Mouse (Mus musculus) spleen, adult 2 months (tissue): ENCODE measurements at regions not wholly inside any gene's neighbourhood (a gene's known extent, or its start where the extent isn't known, plus 50 kb on each side); places are given as distances from the start of the nearest gene placed in this dataset.

Experiments used
- DNase-seq, 2 experiments: peaks; one replicate each; pipeline versions ENCODE4 v3.0.0 to v3.0.0-alpha.2; 2012 to 2021; ENCODE audit warnings: low spot score in 2 of 2, low read depth in 1 of 2
- H3K27ac ChIP-seq: fragments of 200-500 bp; 2 replicates; pipeline ENCODE4 v1.5.1; 2012; ENCODE audit warnings: low read length, inconsistent platforms; ENCODE audit not compliant: insufficient read depth
- H3K27me3 ChIP-seq: fragments of 200-500 bp; 2 replicates; pipeline ENCODE4 v1.6.1; 2012; ENCODE audit warnings: mild to moderate bottlenecking, moderate library complexity, low read length, inconsistent platforms; ENCODE audit not compliant: control insufficient read depth, insufficient read depth
- H3K36me3 ChIP-seq: fragments of 200-500 bp; 2 replicates; pipeline ENCODE4 v1.6.1; 2012; ENCODE audit warnings: mild to moderate bottlenecking, low read length, inconsistent platforms; ENCODE audit not compliant: control insufficient read depth, insufficient read depth
- H3K4me1 ChIP-seq: fragments of 200-500 bp; 2 replicates; pipeline ENCODE4 v1.6.1; 2011; ENCODE audit warnings: inconsistent platforms; ENCODE audit not compliant: control insufficient read depth, insufficient read depth, insufficient read length
- H3K4me3 ChIP-seq: fragments of 200-500 bp; 2 replicates; pipeline ENCODE4 v1.5.1; 2011; ENCODE audit warnings: mild to moderate bottlenecking, inconsistent platforms; ENCODE audit not compliant: insufficient read depth, insufficient read length; ENCODE audit errors: extremely low read depth
- CTCF ChIP-seq: fragments of 200-500 bp; IDR thresholded peaks from 2 replicates; pipeline ENCODE4 v1.5.1; 2011; ENCODE audit warnings: mild to moderate bottlenecking, inconsistent platforms; ENCODE audit not compliant: insufficient read depth, insufficient read length, insufficient replicate concordance; ENCODE audit errors: extremely low read depth
- POLR2A ChIP-seq: fragments of 200-500 bp; IDR thresholded peaks from 2 replicates; pipeline ENCODE4 v1.6.1; 2011; ENCODE audit warnings: low read depth, low read length, inconsistent platforms
- WGBS: fragments of 180-500 bp; shearing (Covaris S2); methylation state at CpG from one replicate; pipeline ENCODE4 v1.1.7; 2018; 5-methylcytosine and 5-hydroxymethylcytosine counted together

DNA sequence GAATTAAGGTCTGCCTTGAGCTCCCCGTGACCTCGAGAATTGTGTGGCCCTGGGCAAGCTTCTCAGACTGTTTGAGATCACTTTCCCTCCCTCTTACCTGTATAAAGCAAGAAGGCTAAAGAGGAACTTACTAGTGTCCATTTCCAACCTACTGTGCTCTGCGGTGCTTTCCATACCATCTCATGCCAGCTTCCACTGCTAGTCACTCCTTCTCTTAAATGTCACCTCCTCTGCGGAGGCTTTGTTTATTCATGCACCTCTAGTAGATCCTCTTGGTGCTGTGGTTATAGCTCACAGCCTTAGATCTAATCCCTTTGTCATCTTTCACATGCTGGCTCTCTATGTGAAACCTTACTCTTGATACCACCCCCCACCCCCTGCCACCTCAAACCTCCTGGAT, 2310.3 kb upstream of the Lrrc6 start:
- DNase-seq: no peak
- 84% methylated on average over 4 of the region's 4 CpGs for WGBS
- H3K4me1 ChIP-seq: no peaks in the 10 kb centered on the region

DNA sequence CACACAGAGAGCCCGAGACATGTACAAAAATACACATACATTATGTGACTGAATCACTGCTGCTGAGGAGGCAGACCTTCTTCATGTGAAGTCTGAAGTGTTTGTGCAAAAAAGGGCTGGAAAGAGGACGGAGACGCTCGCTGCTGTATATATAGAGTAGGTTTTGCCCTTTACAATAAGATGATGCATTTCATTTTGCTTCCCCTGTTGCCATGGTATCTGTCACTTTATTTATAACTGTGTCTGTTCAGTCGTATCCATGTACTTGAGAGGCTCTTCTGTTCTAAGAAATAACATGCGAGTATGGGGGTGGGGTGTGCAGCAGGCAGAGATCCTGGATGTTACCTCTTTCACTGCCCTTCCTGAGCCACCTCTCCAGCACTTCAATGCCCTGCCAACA, 2309.9 kb upstream of the Lrrc6 start:
- Histone ChIP-seq H3K27ac (no peak overlapping the region), H3K36me3 (no peaks in the 10 kb centered on the region), H3K4me1 (no peaks in the 10 kb centered on the region), H3K27me3 (no peaks in the 10 kb centered on the region), H3K4me3 (no peak overlapping the region)
- TF ChIP-seq POLR2A (no peak), CTCF (no peak)
- WGBS: 88% methylated on average over 6 of the region's 6 CpGs
- no peak for DNase-seq

More for the DNA sequence above, 2310.3 kb upstream of the Lrrc6 start:
- no peaks in the 10 kb centered on the region for H3K27me3 ChIP-seq
- no peak for TF ChIP-seq CTCF
- TF ChIP-seq POLR2A: no peak
- H3K27ac ChIP-seq: no peak overlapping the region
- no peak overlapping the region for H3K4me3 ChIP-seq
- no peaks in the 10 kb centered on the region for H3K36me3 ChIP-seq

DNA sequence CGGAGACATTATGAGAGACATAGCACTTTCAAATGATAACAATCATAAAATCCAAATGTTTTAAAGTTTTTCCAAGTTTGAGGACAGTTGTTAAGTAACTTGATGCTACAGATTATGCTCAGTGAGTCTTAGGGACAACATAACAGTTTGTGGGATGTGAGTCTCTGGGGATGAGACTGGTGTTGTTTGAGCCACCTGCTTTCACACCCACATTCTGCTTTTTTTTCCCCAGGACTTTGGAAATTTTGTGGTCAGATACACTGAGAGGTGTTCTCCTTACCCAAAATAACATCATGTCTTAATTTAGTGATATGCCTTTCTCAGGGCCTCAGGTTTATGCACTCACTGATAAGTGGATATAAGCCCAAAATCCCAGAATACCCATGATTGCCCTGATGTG, 2307.5 kb upstream of the Lrrc6 start:
- Histone ChIP-seq H3K27ac (no peak overlapping the region), H3K36me3 (no peaks in the 10 kb centered on the region), H3K4me1 (no peaks in the 10 kb centered on the region), H3K4me3 (no peak overlapping the region), H3K27me3 (no peaks in the 10 kb centered on the region)
- DNase-seq: no peak
- WGBS: 94% methylated on average over 1 of the region's 1 CpGs
- TF ChIP-seq POLR2A (no peak), CTCF (no peak)

DNA sequence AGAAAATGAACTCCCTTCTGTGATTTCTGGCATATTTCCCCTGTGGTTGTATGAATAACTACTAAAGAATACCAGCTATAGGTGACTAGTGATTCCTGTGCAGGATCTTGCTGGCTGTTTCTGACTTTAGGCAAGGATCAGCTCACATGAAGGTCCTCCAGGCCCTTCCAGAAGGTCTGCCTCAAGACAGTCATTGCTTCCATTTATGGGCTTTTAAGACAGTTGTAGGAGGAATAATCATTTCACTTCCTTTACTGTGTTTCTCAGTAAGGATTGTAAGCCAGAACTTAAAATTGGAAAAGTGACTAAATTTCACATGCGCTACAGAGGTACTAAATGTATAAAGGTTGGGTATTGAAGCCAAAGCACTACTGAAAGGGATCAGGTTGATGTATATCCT, 2303.5 kb upstream of the Lrrc6 start:
- H3K27ac ChIP-seq: no peak overlapping the region
- no peak overlapping the region for H3K4me3 ChIP-seq
- no peak for TF ChIP-seq POLR2A
- no peak for TF ChIP-seq CTCF
- WGBS: 96% methylated on average over 1 of the region's 1 CpGs
- no peaks in the 10 kb centered on the region for H3K4me1 ChIP-seq
- no peaks in the 10 kb centered on the region for H3K27me3 ChIP-seq
- DNase-seq: no peak
- no peaks in the 10 kb centered on the region for H3K36me3 ChIP-seq

- TF ChIP-seq POLR2A (no peak), CTCF (no peak)
Observed at GRCm38 (mm10) chr15:68801763-68802162, 2301.1 kb upstream of the Lrrc6 start.

GRCm38 (mm10) chr15:68797406-68797805, 2296.7 kb upstream of the Lrrc6 start:
- TF ChIP-seq CTCF (no peak), POLR2A (no peak)
- no peak for DNase-seq
- H3K4me3 ChIP-seq: no peak overlapping the region
- H3K36me3 ChIP-seq: no peaks in the 10 kb centered on the region
- no peak overlapping the region for H3K27ac ChIP-seq
- 76% methylated on average over 2 of the region's 2 CpGs for WGBS
- H3K27me3 ChIP-seq: no peaks in the 10 kb centered on the region
- H3K4me1 ChIP-seq: no peaks in the 10 kb centered on the region

More at GRCm38 (mm10) chr15:68801763-68802162, 2301.1 kb upstream of the Lrrc6 start:
- Histone ChIP-seq H3K27me3 (no peaks in the 10 kb centered on the region), H3K27ac (no peak overlapping the region), H3K4me1 (no peaks in the 10 kb centered on the region), H3K36me3 (no peaks in the 10 kb centered on the region), H3K4me3 (no peak overlapping the region)
- no peak for DNase-seq
- 69% methylated on average over 4 of the region's 4 CpGs for WGBS

DNA sequence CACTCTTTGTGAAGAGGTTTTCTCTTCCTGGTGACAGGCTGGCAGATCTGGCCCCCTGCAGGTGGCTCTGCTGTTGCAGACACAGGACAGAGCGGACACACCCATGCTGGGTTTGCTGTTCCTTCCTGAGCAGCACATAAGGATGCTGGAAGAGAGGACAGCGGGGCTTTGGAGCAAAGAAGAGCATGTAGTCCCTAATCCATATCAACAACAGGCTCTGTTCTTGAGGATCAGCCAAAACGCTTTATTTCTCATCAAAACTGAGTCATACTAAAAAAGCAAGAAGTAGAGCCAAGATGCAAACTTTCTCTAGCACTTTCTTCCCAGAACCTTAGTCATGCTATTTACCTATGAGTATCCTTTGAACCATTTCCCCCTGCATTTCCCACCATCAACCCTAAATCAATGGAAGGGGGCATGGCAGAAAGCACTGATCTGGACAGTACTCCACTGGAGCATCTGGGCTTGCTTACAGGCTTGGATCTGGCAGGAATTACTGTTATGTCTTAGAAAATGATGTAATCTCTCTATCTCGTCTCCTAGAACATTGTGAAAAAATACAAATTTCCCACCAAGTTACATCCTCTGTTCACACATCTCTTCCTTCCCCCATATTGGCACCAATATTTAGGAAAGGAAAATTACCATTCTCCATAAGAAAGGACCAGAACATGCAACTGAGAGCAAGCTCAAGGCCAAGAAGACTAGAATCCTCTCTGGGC, 2294.7 kb upstream of the Lrrc6 start:
- H3K36me3 ChIP-seq: no peaks in the 10 kb centered on the region
- no peak overlapping the region for H3K4me3 ChIP-seq
- no peak overlapping the region for H3K27ac ChIP-seq
- no peaks in the 10 kb centered on the region for H3K4me1 ChIP-seq
- 67% methylated on average over 4 of the region's 4 CpGs for WGBS
- DNase-seq: no peak
- TF ChIP-seq POLR2A (no peak), CTCF (no peak)
- H3K27me3 ChIP-seq: no peaks in the 10 kb centered on the region
